Mouse (Mus musculus): ENCODE data around the gene Itga2b. TPM values are rescaled to one million over a fixed set of nuclear protein-coding genes. Genes with fewer than 3 reads are reported as not detected.

Gene Itga2b
- polyA plus RNA-seq, 1 experiment from 2014 or later = 4.3 TPM

- DNase-seq (ENCODE audit: low spot score) = no peak
- 36% methylated on average over 3 of the region's 3 CpGs for WGBS
- Histone ChIP-seq H3K4me1 (ENCODE audit: control insufficient read depth, insufficient read depth, low read length) (0 out of 2 replicates have a peak, but pooled peaks cover 3% of the 10 kb centered on the region), H3K9ac (ENCODE audit: low read length) (peak overlapping the region; percentile 64), H3K27me3 (replicated peaks; ENCODE audit: control insufficient read depth, insufficient read depth, low read length) (no peaks in the 10 kb centered on the region), H3K27ac (ENCODE audit: low read depth, low read length) (no peak overlapping the region), H3K36me3 (ENCODE audit: control insufficient read depth, insufficient read depth, low read length) (peaks cover 11% of the 10 kb centered on the region), H3K4me3 (ENCODE audit: low read depth, low read length) (peak overlapping the region; percentile 55), H3K9me3 (replicated peaks; ENCODE audit: control insufficient read depth, low read length) (no peaks in the 10 kb centered on the region), H3K4me2 (ENCODE audit: low read length) (peak overlapping the region; percentile 100)
- no peak for ATAC-seq
Measured at GRCm38 (mm10) chr11:102429551-102429950, 40.4 kb downstream of the Itga2b start.

GRCm38 (mm10) chr11:102428981-102429540 is 40.9 kb downstream of the Itga2b start:
- H3K4me2 ChIP-seq (ENCODE audit: low read length) = 0 out of 2 replicates have a peak overlapping the region, but pooled peaks have one; percentile 100
- DNase-seq (ENCODE audit: low spot score) = no peak

GRCm38 (mm10) chr11:102425555-102426316 is 44.2 kb downstream of the Itga2b start:
- Histone ChIP-seq H3K4me2 (ENCODE audit: low read length) (no peak overlapping the region), H3K9ac (ENCODE audit: low read length) (no peak overlapping the region), H3K9me3 (replicated peaks; ENCODE audit: control insufficient read depth, low read length) (no peaks in the 10 kb centered on the region), H3K27ac (ENCODE audit: low read depth, low read length) (no peak overlapping the region), H3K36me3 (ENCODE audit: control insufficient read depth, insufficient read depth, low read length) (no peaks in the 10 kb centered on the region), H3K27me3 (replicated peaks; ENCODE audit: control insufficient read depth, insufficient read depth, low read length) (no peaks in the 10 kb centered on the region), H3K4me1 (ENCODE audit: control insufficient read depth, insufficient read depth, low read length) (0 out of 2 replicates have a peak, but pooled peaks cover 3% of the 10 kb centered on the region), H3K4me3 (ENCODE audit: low read depth, low read length) (no peak overlapping the region)
- DNase-seq (ENCODE audit: low spot score) (no peak), ATAC-seq (no peak)
- 86% methylated on average over 8 of the region's 8 CpGs for WGBS

More at GRCm38 (mm10) chr11:102428981-102429540, 40.9 kb downstream of the Itga2b start:
- H3K36me3 ChIP-seq (ENCODE audit: control insufficient read depth, insufficient read depth, low read length) = peaks cover 8% of the 10 kb centered on the region; the same call in 1 of the 2 replicates
- H3K9ac ChIP-seq (ENCODE audit: low read length) = 0 out of 2 replicates have a peak overlapping the region, but pooled peaks have one; percentile 64
- 0 out of 2 replicates have a peak, but pooled peaks cover 3% of the 10 kb centered on the region for H3K4me1 ChIP-seq (ENCODE audit: control insufficient read depth, insufficient read depth, low read length)
- no peak overlapping the region for H3K4me3 ChIP-seq (ENCODE audit: low read depth, low read length)
- no peak overlapping the region for H3K27ac ChIP-seq (ENCODE audit: low read depth, low read length)
- H3K9me3 ChIP-seq (replicated peaks; ENCODE audit: control insufficient read depth, low read length) = no peaks in the 10 kb centered on the region
- 75% methylated on average over 8 of the region's 8 CpGs for WGBS
- ATAC-seq = no peak
- H3K27me3 ChIP-seq (replicated peaks; ENCODE audit: control insufficient read depth, insufficient read depth, low read length) = no peaks in the 10 kb centered on the region

- Histone ChIP-seq H3K27ac (ENCODE audit: low read depth, low read length) (no peak overlapping the region), H3K4me1 (ENCODE audit: control insufficient read depth, insufficient read depth, low read length) (no peaks in the 10 kb centered on the region), H3K27me3 (replicated peaks; ENCODE audit: control insufficient read depth, insufficient read depth, low read length) (no peaks in the 10 kb centered on the region), H3K4me2 (ENCODE audit: low read length) (no peak overlapping the region), H3K9ac (ENCODE audit: low read length) (no peak overlapping the region), H3K9me3 (replicated peaks; ENCODE audit: control insufficient read depth, low read length) (no peaks in the 10 kb centered on the region), H3K4me3 (ENCODE audit: low read depth, low read length) (no peak overlapping the region), H3K36me3 (ENCODE audit: control insufficient read depth, insufficient read depth, low read length) (no peaks in the 10 kb centered on the region)
- DNase-seq (ENCODE audit: low spot score) = no peak
- ATAC-seq = no peak
- WGBS = 77% methylated on average over 6 of the region's 6 CpGs
Measured at GRCm38 (mm10) chr11:102424666-102425065, 45.3 kb downstream of the Itga2b start.

- no peak overlapping the region for H3K27ac ChIP-seq (ENCODE audit: low read depth, low read length)
- H3K9me3 ChIP-seq (replicated peaks; ENCODE audit: control insufficient read depth, low read length) = no peaks in the 10 kb centered on the region
- H3K4me3 ChIP-seq (ENCODE audit: low read depth, low read length) = no peak overlapping the region
- ATAC-seq = no peak
- no peaks in the 10 kb centered on the region for H3K4me1 ChIP-seq (ENCODE audit: control insufficient read depth, insufficient read depth, low read length)
- 67% methylated on average over 8 of the region's 8 CpGs for WGBS
- H3K9ac ChIP-seq (ENCODE audit: low read length) = no peak overlapping the region
- H3K36me3 ChIP-seq (ENCODE audit: control insufficient read depth, insufficient read depth, low read length) = no peaks in the 10 kb centered on the region
- DNase-seq (ENCODE audit: low spot score) = no peak
- no peaks in the 10 kb centered on the region for H3K27me3 ChIP-seq (replicated peaks; ENCODE audit: control insufficient read depth, insufficient read depth, low read length)
- no peak overlapping the region for H3K4me2 ChIP-seq (ENCODE audit: low read length)
Measured at GRCm38 (mm10) chr11:102421559-102421958, 48.4 kb downstream of the Itga2b start.

GRCm38 (mm10) chr11:102418887-102419286 is 51.0 kb downstream of the Itga2b start:
- ATAC-seq = no peak
- Histone ChIP-seq H3K4me2 (ENCODE audit: low read length) (no peak overlapping the region), H3K9me3 (replicated peaks; ENCODE audit: control insufficient read depth, low read length) (no peaks in the 10 kb centered on the region), H3K27me3 (replicated peaks; ENCODE audit: control insufficient read depth, insufficient read depth, low read length) (no peaks in the 10 kb centered on the region), H3K4me1 (ENCODE audit: control insufficient read depth, insufficient read depth, low read length) (no peaks in the 10 kb centered on the region), H3K27ac (ENCODE audit: low read depth, low read length) (no peak overlapping the region), H3K9ac (ENCODE audit: low read length) (no peak overlapping the region), H3K4me3 (ENCODE audit: low read depth, low read length) (no peak overlapping the region), H3K36me3 (ENCODE audit: control insufficient read depth, insufficient read depth, low read length) (no peaks in the 10 kb centered on the region)
- DNase-seq (ENCODE audit: low spot score) = no peak

GRCm38 (mm10) chr11:102417160-102417559 is 52.8 kb downstream of the Itga2b start:
- no peaks in the 10 kb centered on the region for H3K4me1 ChIP-seq (ENCODE audit: control insufficient read depth, insufficient read depth, low read length)
- H3K4me3 ChIP-seq (ENCODE audit: low read depth, low read length) = no peak overlapping the region
- DNase-seq (ENCODE audit: low spot score) (no peak), ATAC-seq (no peak)
- WGBS = 79% methylated on average over 1 of the region's 1 CpGs
- no peak overlapping the region for H3K9ac ChIP-seq (ENCODE audit: low read length)
- no peak overlapping the region for H3K27ac ChIP-seq (ENCODE audit: low read depth, low read length)
- no peak overlapping the region for H3K4me2 ChIP-seq (ENCODE audit: low read length)
- no peaks in the 10 kb centered on the region for H3K27me3 ChIP-seq (replicated peaks; ENCODE audit: control insufficient read depth, insufficient read depth, low read length)
- H3K9me3 ChIP-seq (replicated peaks; ENCODE audit: control insufficient read depth, low read length) = no peaks in the 10 kb centered on the region
- no peaks in the 10 kb centered on the region for H3K36me3 ChIP-seq (ENCODE audit: control insufficient read depth, insufficient read depth, low read length)

GRCm38 (mm10) chr11:102415034-102415802 is 54.7 kb downstream of the Itga2b start:
- DNase-seq (ENCODE audit: low spot score) (no peak), ATAC-seq (no peak)
- 74% methylated on average over 10 of the region's 10 CpGs for WGBS
- no peaks in the 10 kb centered on the region for H3K4me1 ChIP-seq (ENCODE audit: control insufficient read depth, insufficient read depth, low read length)
- no peak overlapping the region for H3K27ac ChIP-seq (ENCODE audit: low read depth, low read length)
- H3K9ac ChIP-seq (ENCODE audit: low read length) = no peak overlapping the region
- H3K9me3 ChIP-seq (replicated peaks; ENCODE audit: control insufficient read depth, low read length) = no peaks in the 10 kb centered on the region
- no peaks in the 10 kb centered on the region for H3K36me3 ChIP-seq (ENCODE audit: control insufficient read depth, insufficient read depth, low read length)
- H3K4me2 ChIP-seq (ENCODE audit: low read length) = no peak overlapping the region
- no peak overlapping the region for H3K4me3 ChIP-seq (ENCODE audit: low read depth, low read length)
- no peaks in the 10 kb centered on the region for H3K27me3 ChIP-seq (replicated peaks; ENCODE audit: control insufficient read depth, insufficient read depth, low read length)

All from forebrain, embryonic 14.5 days (tissue).